Mouse (Mus musculus) lung, postnatal 0 days (tissue): ENCODE results near the gene Cpsf3. TPM values are rescaled to one million over a fixed set of nuclear protein-coding genes. Genes with fewer than 3 reads are reported as not detected.

Source experiments
- ATAC-seq: fragments of 200-750 bp; cut with Nextera tagmentation; 2 replicates; pipeline ENCODE4 v1.8.0; 2017; ENCODE audit warnings: moderate library complexity
- DNase-seq: peaks from one replicate; pipeline ENCODE4 v3.0.0-alpha.2; 2016; ENCODE audit warnings: low spot score
- H3K27ac ChIP-seq: fragments of 300-500 bp; sonication (generic); 2 replicates; pipeline ENCODE4 v1.5.1; 2014; ENCODE audit warnings: antibody characterized with exemption, mild to moderate bottlenecking, low read length, mixed read lengths
- H3K27me3 ChIP-seq: fragments of 300-500 bp; sonication (generic); replicated peaks from 2 replicates; pipeline ENCODE4 v1.6.1; 2014; ENCODE audit warnings: low read length, mixed read lengths; ENCODE audit not compliant: insufficient read depth
- H3K36me3 ChIP-seq: fragments of 300-500 bp; sonication (generic); 2 replicates; pipeline ENCODE4 v1.6.1; 2014; ENCODE audit warnings: low read length, mixed read lengths; ENCODE audit not compliant: insufficient read depth
- H3K4me1 ChIP-seq: fragments of 300-500 bp; sonication (generic); 2 replicates; pipeline ENCODE4 v1.6.1; 2014; ENCODE audit warnings: antibody characterized with exemption, low read depth, low read length, mixed read lengths; ENCODE audit not compliant: insufficient read depth
- H3K4me2 ChIP-seq: fragments of 300-500 bp; sonication (generic); replicated peaks from 2 replicates; pipeline ENCODE4 v1.6.1; 2014; ENCODE audit warnings: low read depth, mild to moderate bottlenecking, low read length, moderate library complexity, mixed read lengths
- H3K4me3 ChIP-seq: fragments of 300-500 bp; sonication (generic); 2 replicates; pipeline ENCODE4 v1.5.1; 2014; ENCODE audit warnings: low read depth, low read length
- H3K9ac ChIP-seq: fragments of 300-500 bp; sonication (generic); replicated peaks from 2 replicates; pipeline ENCODE4 v1.6.1; 2014; ENCODE audit warnings: low read depth, mild to moderate bottlenecking
- H3K9me3 ChIP-seq: fragments of 300-500 bp; sonication (generic); 2 replicates; pipeline ENCODE4 v1.6.1; 2016; ENCODE audit warnings: low read length, mixed read lengths
- CTCF ChIP-seq: IDR thresholded peaks from 2 replicates; pipeline ENCODE4 v1.5.1; 2016; ENCODE audit warnings: antibody characterized with exemption, mild to moderate bottlenecking
- EP300 ChIP-seq: IDR thresholded peaks from 2 replicates; pipeline ENCODE4 v1.6.1; 2016; ENCODE audit warnings: antibody characterized with exemption, mild to moderate bottlenecking, control low read depth
- WGBS: fragments of 180-500 bp; shearing (Covaris S2); extraction: QIAGEN DNeasy Blood & Tissue Kit; methylation state at CpG from one replicate; pipeline ENCODE4 v1.1.7; 2014; 5-methylcytosine and 5-hydroxymethylcytosine counted together
- polyA plus RNA-seq: library from polyadenylated mRNA; unstranded; fragments of >200 nt; fragmentation: Nextera tagmentation; extraction: Ambion mirVana; gene quantifications from 2 replicates; pipeline ENCODE4 v1.2.1, GENCODE M21; 2015

The Cpsf3 gene
- polyA plus RNA-seq, 1 experiment from 2014 or later = 65.4 TPM

DNA sequence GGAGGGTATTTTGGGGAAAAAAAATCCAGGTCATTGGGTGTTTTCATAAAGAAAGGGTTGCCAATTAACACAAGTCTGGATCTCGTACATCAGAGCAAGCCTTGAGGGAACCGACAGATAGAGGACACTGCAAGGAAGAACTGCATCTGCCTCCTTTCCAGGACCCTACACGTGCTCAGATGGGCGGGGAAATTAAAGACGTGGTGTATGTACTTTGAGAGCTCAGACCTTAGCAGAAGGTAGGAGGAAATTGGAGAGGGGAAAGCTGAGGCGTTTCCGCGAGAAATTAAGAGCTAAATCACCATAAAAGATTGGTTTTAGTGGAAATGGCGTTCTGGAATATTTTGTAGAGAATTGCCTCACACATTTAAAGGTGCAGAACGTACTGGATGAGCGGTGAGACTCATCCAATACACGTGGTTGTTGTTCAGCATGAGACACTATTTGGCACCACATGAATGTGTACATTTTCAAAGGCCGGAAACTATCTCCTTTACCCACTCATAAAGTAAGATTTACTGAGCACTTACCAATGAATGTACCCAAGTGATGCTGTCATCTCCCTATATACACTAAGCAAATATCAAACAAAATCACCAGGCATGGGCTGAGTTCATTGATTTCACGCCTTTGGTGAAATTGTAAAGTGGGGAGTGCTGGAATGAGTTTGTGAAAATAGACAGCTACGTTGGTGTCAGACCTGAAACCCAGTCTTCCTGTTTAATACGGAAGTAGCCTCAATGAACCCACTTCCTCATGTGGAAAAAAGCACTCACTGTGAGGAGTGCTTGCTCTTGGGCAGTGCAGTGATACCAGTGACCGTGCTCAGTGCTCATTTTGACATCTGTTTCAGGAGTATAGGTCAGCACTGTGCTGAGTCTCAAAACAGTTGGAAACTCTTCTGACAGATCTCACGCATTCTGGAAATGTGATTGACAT, 1.8 kb downstream of the Cpsf3 start:
- no peak for ATAC-seq

DNA sequence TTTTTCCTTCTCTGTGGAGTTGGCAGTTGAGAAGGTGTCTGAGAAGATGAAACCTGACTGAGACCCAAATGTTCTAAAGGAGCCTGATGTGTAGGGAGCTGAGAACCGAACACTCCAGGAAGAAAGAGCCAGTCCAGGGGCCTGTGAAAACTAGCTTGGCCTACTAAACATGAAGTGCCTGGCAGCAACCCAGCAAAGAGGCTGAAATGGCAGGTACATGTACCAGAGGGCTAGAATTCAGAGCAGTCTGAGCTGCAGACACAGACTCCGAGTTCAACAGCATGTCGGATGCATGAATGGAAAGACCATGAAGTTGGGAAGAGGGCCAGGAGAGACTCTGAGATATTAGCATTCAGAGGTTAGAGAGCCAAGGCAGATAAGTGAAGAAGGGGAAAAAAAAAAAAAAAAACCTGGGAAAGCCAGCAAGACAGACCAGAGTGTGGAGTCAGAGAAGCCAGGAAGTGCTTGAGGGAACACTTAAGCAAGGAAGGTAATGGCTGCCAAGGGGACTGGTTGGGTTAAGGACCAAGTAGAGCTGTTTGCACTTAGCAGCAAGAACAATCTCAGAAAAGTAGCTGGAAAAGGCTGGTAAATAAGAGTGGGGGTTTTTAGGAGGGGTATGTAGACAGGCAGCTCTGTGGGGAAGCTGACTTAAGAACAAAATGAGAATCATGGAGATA, 3.7 kb downstream of the Cpsf3 start:
- H3K27ac ChIP-seq = peak overlapping the region; percentile 78
- H3K4me2 ChIP-seq = peak overlapping the region; percentile 20; the same call in 1 of the 2 replicates
- ATAC-seq (peak; percentile 55), DNase-seq (peak; percentile 90)
- no peaks in the 10 kb centered on the region for H3K9me3 ChIP-seq
- H3K4me1 ChIP-seq = peaks cover 14% of the 10 kb centered on the region; the same call in 1 of the 2 replicates
- 64% methylated on average over 3 of the region's 3 CpGs for WGBS
- H3K36me3 ChIP-seq = peaks cover 16% of the 10 kb centered on the region; the same call in 1 of the 2 replicates
- no peaks in the 10 kb centered on the region for H3K27me3 ChIP-seq
- no peak for TF ChIP-seq EP300
- no peak for TF ChIP-seq CTCF
- H3K9ac ChIP-seq = no peak overlapping the region
- H3K4me3 ChIP-seq = no peak overlapping the region

More for the DNA sequence above, 1.8 kb downstream of the Cpsf3 start:
- Histone ChIP-seq H3K4me2 (peak overlapping the region; percentile 67), H3K36me3 (0 out of 2 replicates have a peak, but pooled peaks cover 5% of the 10 kb centered on the region), H3K4me1 (peaks cover 14% of the 10 kb centered on the region; the same call in 1 of the 2 replicates), H3K27me3 (no peaks in the 10 kb centered on the region), H3K9me3 (no peaks in the 10 kb centered on the region), H3K9ac (peak overlapping the region; percentile 56), H3K27ac (peak overlapping the region; percentile 78), H3K4me3 (peak overlapping the region; percentile 61)
- TF ChIP-seq EP300 (no peak), CTCF (no peak)
- DNase-seq = peak; percentile 45
- 19% methylated on average over 18 of the region's 18 CpGs for WGBS

DNA sequence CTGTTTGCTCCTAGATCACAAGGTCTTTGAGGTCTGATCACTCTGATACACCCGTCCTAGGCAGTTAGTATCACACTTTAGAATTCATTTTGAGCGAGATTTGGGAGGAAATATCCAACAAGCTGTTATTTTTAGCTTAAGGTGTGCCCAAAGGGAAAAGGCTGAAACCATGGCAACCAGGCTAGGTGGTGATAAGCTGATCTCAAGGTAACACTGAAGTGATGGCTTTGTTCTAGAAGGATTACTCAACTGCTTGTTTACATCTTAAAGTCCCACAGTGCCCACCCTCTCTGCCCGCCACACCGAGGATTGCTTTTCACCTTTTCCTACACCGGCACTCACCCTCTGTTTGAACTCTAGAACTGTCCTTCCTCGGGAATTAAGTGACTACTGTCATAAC, 4.5 kb downstream of the Cpsf3 start:
- no peaks in the 10 kb centered on the region for H3K9me3 ChIP-seq
- H3K4me1 ChIP-seq = peaks cover 14% of the 10 kb centered on the region; the same call in 1 of the 2 replicates
- WGBS = 46% methylated on average over 6 of the region's 6 CpGs
- no peaks in the 10 kb centered on the region for H3K27me3 ChIP-seq
- H3K27ac ChIP-seq = peak overlapping the region; percentile 78
- H3K36me3 ChIP-seq = peaks cover 24% of the 10 kb centered on the region
- no peak overlapping the region for H3K9ac ChIP-seq
- ATAC-seq (peak; percentile 53), DNase-seq (peak; percentile 90)
- no peak overlapping the region for H3K4me3 ChIP-seq
- TF ChIP-seq CTCF (no peak), EP300 (peak; percentile 9; the same call in 1 of the 2 replicates)
- H3K4me2 ChIP-seq = peak overlapping the region; percentile 20; the same call in 1 of the 2 replicates

DNA sequence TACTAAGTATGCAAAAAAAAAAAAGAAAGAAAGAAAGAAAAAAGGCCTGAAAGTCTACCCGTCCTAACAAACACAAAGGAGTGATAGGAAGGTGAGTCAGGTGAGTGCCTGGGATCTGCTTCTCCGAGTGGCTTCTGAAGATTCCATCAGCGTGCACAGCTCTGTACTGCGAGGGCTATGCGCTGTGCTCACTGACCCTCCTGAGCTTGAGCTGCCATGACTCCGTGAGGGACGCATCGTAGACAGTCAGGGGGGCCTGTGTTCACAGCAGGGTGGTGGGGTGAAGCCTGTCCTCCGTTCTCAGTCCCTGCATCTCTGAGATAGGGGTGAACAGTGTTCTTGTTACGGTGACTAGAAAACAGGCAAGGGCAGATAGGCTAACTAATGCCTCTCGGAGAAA, 13.7 kb downstream of the Cpsf3 start:
- TF ChIP-seq CTCF (no peak), EP300 (no peak)
- Histone ChIP-seq H3K4me2 (no peak overlapping the region), H3K36me3 (peaks cover 60% of the 10 kb centered on the region), H3K4me1 (no peaks in the 10 kb centered on the region), H3K4me3 (no peak overlapping the region), H3K27me3 (no peaks in the 10 kb centered on the region), H3K9me3 (no peaks in the 10 kb centered on the region), H3K27ac (no peak overlapping the region), H3K9ac (no peak overlapping the region)
- ATAC-seq (no peak), DNase-seq (no peak)
- 92% methylated on average over 11 of the region's 11 CpGs for WGBS

- no peaks in the 10 kb centered on the region for H3K9me3 ChIP-seq
- H3K4me3 ChIP-seq = no peak overlapping the region
- no peak overlapping the region for H3K9ac ChIP-seq
- WGBS = 73% methylated on average over 7 of the region's 7 CpGs
- no peak for TF ChIP-seq EP300
- DNase-seq (no peak), ATAC-seq (no peak)
- no peaks in the 10 kb centered on the region for H3K4me1 ChIP-seq
- H3K36me3 ChIP-seq = peaks cover 57% of the 10 kb centered on the region
- H3K4me2 ChIP-seq = no peak overlapping the region
- no peak overlapping the region for H3K27ac ChIP-seq
- no peaks in the 10 kb centered on the region for H3K27me3 ChIP-seq
These were observed 16.1 kb downstream of the Cpsf3 start for GRCm38 (mm10) chr12:21301324-21301723.

GRCm38 (mm10) chr12:21301932-21302331, 16.7 kb downstream of the Cpsf3 start:
- Histone ChIP-seq H3K36me3 (peaks cover 51% of the 10 kb centered on the region), H3K4me3 (no peak overlapping the region), H3K9me3 (no peaks in the 10 kb centered on the region), H3K27me3 (no peaks in the 10 kb centered on the region), H3K4me1 (no peaks in the 10 kb centered on the region), H3K4me2 (no peak overlapping the region), H3K9ac (no peak overlapping the region), H3K27ac (no peak overlapping the region)
- ATAC-seq = no peak
- TF ChIP-seq CTCF (no peak), EP300 (no peak)
- 48% methylated on average over 8 of the region's 8 CpGs for WGBS
- DNase-seq = no peak
